Mouse (Mus musculus) midbrain, embryonic 15.5 days (tissue): ENCODE measurements around the gene Lclat1. TPM values are rescaled to one million over a fixed set of nuclear protein-coding genes. Genes with fewer than 3 reads are reported as not detected.

ENCODE experiments used
- ATAC-seq: fragments of 200-750 bp; cut with Nextera tagmentation; replicated peaks from 2 replicates; pipeline ENCODE4 v1.8.0; 2017; ENCODE audit warnings: moderate TSS enrichment
- H3K27ac ChIP-seq: fragments of 300-500 bp; sonication (generic); 2 replicates; pipeline ENCODE4 v1.5.1; 2015; ENCODE audit warnings: mild to moderate bottlenecking, inconsistent platforms
- H3K27me3 ChIP-seq: fragments of 300-500 bp; sonication (generic); replicated peaks from 2 replicates; pipeline ENCODE4 v1.6.1; 2015; ENCODE audit warnings: inconsistent platforms
- H3K36me3 ChIP-seq: fragments of 300-500 bp; sonication (generic); replicated peaks from 2 replicates; pipeline ENCODE4 v1.6.1; 2015; ENCODE audit warnings: inconsistent platforms
- H3K4me1 ChIP-seq: fragments of 300-500 bp; sonication (generic); 2 replicates; pipeline ENCODE4 v1.6.1; 2015; ENCODE audit warnings: inconsistent platforms
- H3K4me2 ChIP-seq: fragments of 300-500 bp; sonication (generic); 2 replicates; pipeline ENCODE4 v1.6.1; 2015; ENCODE audit warnings: inconsistent platforms, mild to moderate bottlenecking, moderate library complexity
- H3K4me3 ChIP-seq: fragments of 300-500 bp; sonication (generic); 2 replicates; pipeline ENCODE4 v1.5.1; 2015; ENCODE audit warnings: mild to moderate bottlenecking, inconsistent platforms
- H3K9ac ChIP-seq: fragments of 300-500 bp; sonication (generic); 2 replicates; pipeline ENCODE4 v1.6.1; 2015; ENCODE audit warnings: mild to moderate bottlenecking, inconsistent platforms
- H3K9me3 ChIP-seq: fragments of 300-500 bp; sonication (generic); 2 replicates; pipeline ENCODE4 v1.6.1; 2016; ENCODE audit warnings: inconsistent platforms
- WGBS: fragments of 180-500 bp; shearing (Covaris S2); methylation state at CpG from one replicate; pipeline ENCODE4 v1.1.7; 2015; ENCODE audit warnings: mixed read lengths; 5-methylcytosine and 5-hydroxymethylcytosine counted together
- polyA plus RNA-seq: library from polyadenylated mRNA; unstranded; fragments of >200 nt; fragmentation: Nextera tagmentation; extraction: Ambion mirVana; gene quantifications from 2 replicates; pipeline ENCODE4 v1.2.1, GENCODE M21; 2015

Gene Lclat1
- polyA plus RNA-seq, 1 experiment from 2014 or later, result 11.5 TPM

- Histone ChIP-seq H3K9ac (no peak overlapping the region), H3K27ac (peak overlapping the region; percentile 76), H3K4me2 (no peak overlapping the region), H3K36me3 (no peaks in the 10 kb centered on the region), H3K27me3 (no peaks in the 10 kb centered on the region), H3K4me1 (peaks cover 28% of the 10 kb centered on the region), H3K9me3 (no peaks in the 10 kb centered on the region), H3K4me3 (no peak overlapping the region)
- peak; percentile 63 for ATAC-seq
Observed at GRCm38 (mm10) chr17:73225442-73225841, 117.7 kb downstream of the Lclat1 start.

- Histone ChIP-seq H3K27ac (peak overlapping the region; percentile 76), H3K4me1 (peaks cover 24% of the 10 kb centered on the region), H3K9me3 (no peaks in the 10 kb centered on the region), H3K36me3 (no peaks in the 10 kb centered on the region), H3K4me2 (no peak overlapping the region), H3K9ac (no peak overlapping the region), H3K4me3 (no peak overlapping the region), H3K27me3 (no peaks in the 10 kb centered on the region)
- 29% methylated on average over 5 of the region's 5 CpGs for WGBS
- ATAC-seq, result peak; percentile 60
Observed at GRCm38 (mm10) chr17:73225996-73226395, 118.2 kb downstream of the Lclat1 start.

GRCm38 (mm10) chr17:73226595-73226994 is 118.8 kb downstream of the Lclat1 start:
- no peaks in the 10 kb centered on the region for H3K36me3 ChIP-seq
- H3K4me2 ChIP-seq, result no peak overlapping the region
- WGBS, result 78% methylated on average over 2 of the region's 2 CpGs
- peak overlapping the region; percentile 76 for H3K27ac ChIP-seq
- H3K4me3 ChIP-seq, result no peak overlapping the region
- H3K9me3 ChIP-seq, result no peaks in the 10 kb centered on the region
- no peak overlapping the region for H3K9ac ChIP-seq
- H3K4me1 ChIP-seq, result peaks cover 21% of the 10 kb centered on the region
- no peaks in the 10 kb centered on the region for H3K27me3 ChIP-seq
- ATAC-seq, result no peak

- no peak for ATAC-seq
- WGBS, result 89% methylated on average over 3 of the region's 3 CpGs
Observed at GRCm38 (mm10) chr17:73227361-73227760, 119.6 kb downstream of the Lclat1 start.

GRCm38 (mm10) chr17:73229445-73230155 is 121.8 kb downstream of the Lclat1 start:
- H3K9me3 ChIP-seq, result no peaks in the 10 kb centered on the region
- no peak overlapping the region for H3K27ac ChIP-seq
- H3K36me3 ChIP-seq, result no peaks in the 10 kb centered on the region
- no peak overlapping the region for H3K9ac ChIP-seq
- no peak overlapping the region for H3K4me3 ChIP-seq
- H3K27me3 ChIP-seq, result no peaks in the 10 kb centered on the region
- ATAC-seq, result no peak
- WGBS, result 95% methylated on average over 11 of the region's 11 CpGs
- peaks cover 21% of the 10 kb centered on the region for H3K4me1 ChIP-seq
- H3K4me2 ChIP-seq, result no peak overlapping the region

More at GRCm38 (mm10) chr17:73227361-73227760, 119.6 kb downstream of the Lclat1 start:
- Histone ChIP-seq H3K9me3 (no peaks in the 10 kb centered on the region), H3K36me3 (no peaks in the 10 kb centered on the region), H3K4me2 (no peak overlapping the region), H3K4me3 (no peak overlapping the region), H3K9ac (no peak overlapping the region), H3K4me1 (peaks cover 21% of the 10 kb centered on the region), H3K27ac (no peak overlapping the region), H3K27me3 (no peaks in the 10 kb centered on the region)

- Histone ChIP-seq H3K4me3 (no peak overlapping the region), H3K27me3 (no peaks in the 10 kb centered on the region), H3K36me3 (no peaks in the 10 kb centered on the region), H3K4me1 (peaks cover 13% of the 10 kb centered on the region), H3K27ac (no peak overlapping the region), H3K9me3 (no peaks in the 10 kb centered on the region), H3K9ac (no peak overlapping the region), H3K4me2 (no peak overlapping the region)
- 61% methylated on average over 12 of the region's 12 CpGs for WGBS
- peak; percentile 73; the same call in 1 of the 2 replicates for ATAC-seq
Observed at GRCm38 (mm10) chr17:73230340-73230989, 122.7 kb downstream of the Lclat1 start.

- Histone ChIP-seq H3K27me3 (no peaks in the 10 kb centered on the region), H3K9me3 (no peaks in the 10 kb centered on the region), H3K4me1 (peaks cover 5% of the 10 kb centered on the region; the same call in 1 of the 2 replicates), H3K36me3 (no peaks in the 10 kb centered on the region), H3K4me3 (no peak overlapping the region), H3K27ac (no peak overlapping the region), H3K9ac (no peak overlapping the region), H3K4me2 (no peak overlapping the region)
- 92% methylated on average over 1 of the region's 1 CpGs for WGBS
- no peak for ATAC-seq
Observed at GRCm38 (mm10) chr17:73231337-73231736, 123.6 kb downstream of the Lclat1 start.

- H3K9me3 ChIP-seq, result no peaks in the 10 kb centered on the region
- H3K4me1 ChIP-seq, result no peaks in the 10 kb centered on the region
- 90% methylated on average over 2 of the region's 2 CpGs for whole genome bisulfite sequencing
- no peak overlapping the region for H3K4me3 ChIP-seq
- H3K4me2 ChIP-seq, result no peak overlapping the region
- H3K27me3 ChIP-seq, result no peaks in the 10 kb centered on the region
- ATAC-seq, result no peak
- no peak overlapping the region for H3K9ac ChIP-seq
- no peak overlapping the region for H3K27ac ChIP-seq
- H3K36me3 ChIP-seq, result no peaks in the 10 kb centered on the region
Observed at GRCm38 (mm10) chr17:73232593-73232992, 124.8 kb downstream of the Lclat1 start.

GRCm38 (mm10) chr17:73233975-73234374 is 126.2 kb downstream of the Lclat1 start:
- H3K27ac ChIP-seq, result no peak overlapping the region
- 90% methylated on average over 1 of the region's 1 CpGs for WGBS
- no peak for ATAC-seq
- H3K4me2 ChIP-seq, result no peak overlapping the region
- H3K9ac ChIP-seq, result no peak overlapping the region
- H3K4me3 ChIP-seq, result no peak overlapping the region
- no peaks in the 10 kb centered on the region for H3K36me3 ChIP-seq
- H3K4me1 ChIP-seq, result no peaks in the 10 kb centered on the region
- no peaks in the 10 kb centered on the region for H3K27me3 ChIP-seq
- H3K9me3 ChIP-seq, result no peaks in the 10 kb centered on the region

GRCm38 (mm10) chr17:73237178-73237853 is 129.5 kb downstream of the Lclat1 start:
- H3K9me3 ChIP-seq, result no peaks in the 10 kb centered on the region
- ATAC-seq, result no peak
- no peak overlapping the region for H3K9ac ChIP-seq
- no peaks in the 10 kb centered on the region for H3K36me3 ChIP-seq
- 80% methylated on average over 3 of the region's 3 CpGs for WGBS
- H3K4me2 ChIP-seq, result no peak overlapping the region
- H3K27ac ChIP-seq, result no peak overlapping the region
- no peaks in the 10 kb centered on the region for H3K4me1 ChIP-seq
- H3K27me3 ChIP-seq, result no peaks in the 10 kb centered on the region
- no peak overlapping the region for H3K4me3 ChIP-seq

- H3K9ac ChIP-seq, result no peak overlapping the region
- H3K9me3 ChIP-seq, result no peaks in the 10 kb centered on the region
- ATAC-seq, result no peak
- H3K4me3 ChIP-seq, result no peak overlapping the region
- H3K4me2 ChIP-seq, result no peak overlapping the region
- no peak overlapping the region for H3K27ac ChIP-seq
- H3K27me3 ChIP-seq, result no peaks in the 10 kb centered on the region
- H3K4me1 ChIP-seq, result no peaks in the 10 kb centered on the region
- 87% methylated on average over 5 of the region's 5 CpGs for WGBS
- H3K36me3 ChIP-seq, result no peaks in the 10 kb centered on the region
Observed at GRCm38 (mm10) chr17:73238501-73238900, 130.7 kb downstream of the Lclat1 start.

- WGBS, result 83% methylated on average over 5 of the region's 5 CpGs
Observed at GRCm38 (mm10) chr17:73241085-73241848, 133.5 kb downstream of the Lclat1 start.

More at GRCm38 (mm10) chr17:73241085-73241848, 133.5 kb downstream of the Lclat1 start:
- no peak overlapping the region for H3K4me2 ChIP-seq
- no peak overlapping the region for H3K27ac ChIP-seq
- no peaks in the 10 kb centered on the region for H3K36me3 ChIP-seq
- H3K4me3 ChIP-seq, result no peak overlapping the region
- H3K9me3 ChIP-seq, result no peaks in the 10 kb centered on the region
- no peak; the same call in 1 of the 2 replicates for ATAC-seq
- no peaks in the 10 kb centered on the region for H3K27me3 ChIP-seq
- H3K9ac ChIP-seq, result no peak overlapping the region
- no peaks in the 10 kb centered on the region for H3K4me1 ChIP-seq
